Mouse (Mus musculus) liver, embryonic 16.5 days (tissue): ENCODE data around the gene Mrps14. TPM values are rescaled to one million over a fixed set of nuclear protein-coding genes. Genes with fewer than 3 reads are reported as not detected.

Experiments
- ATAC-seq: fragments of 200-750 bp; cut with Nextera tagmentation; 2 replicates; pipeline ENCODE4 v1.8.0; 2017; ENCODE audit warnings: low read depth, mild to moderate bottlenecking, moderate number of reproducible peaks, moderate library complexity
- H3K27ac ChIP-seq: fragments of 300-500 bp; sonication (generic); 2 replicates; pipeline ENCODE4 v1.5.1; 2014; ENCODE audit warnings: mild to moderate bottlenecking, low read length
- H3K27me3 ChIP-seq: fragments of 300-500 bp; sonication (generic); 2 replicates; pipeline ENCODE4 v1.6.1; 2014; ENCODE audit warnings: low read depth, low read length, mixed read lengths; ENCODE audit not compliant: control insufficient read depth, insufficient read depth
- H3K36me3 ChIP-seq: fragments of 300-500 bp; sonication (generic); 2 replicates; pipeline ENCODE4 v1.6.1; 2014; ENCODE audit warnings: mild to moderate bottlenecking; ENCODE audit not compliant: control insufficient read depth, insufficient read depth
- H3K4me1 ChIP-seq: fragments of 300-500 bp; sonication (generic); 2 replicates; pipeline ENCODE4 v1.6.1; 2014; ENCODE audit warnings: low read depth, low read length, mixed read lengths; ENCODE audit not compliant: control insufficient read depth
- H3K4me2 ChIP-seq: fragments of 300-500 bp; sonication (generic); 2 replicates; pipeline ENCODE4 v1.6.1; 2014; ENCODE audit warnings: low read depth, low read length, mixed read lengths
- H3K4me3 ChIP-seq: fragments of 300-500 bp; sonication (generic); 2 replicates; pipeline ENCODE4 v1.5.1; 2014; ENCODE audit warnings: low read depth, mild to moderate bottlenecking, low read length
- H3K9ac ChIP-seq: fragments of 300-500 bp; sonication (generic); 2 replicates; pipeline ENCODE4 v1.6.1; 2014; ENCODE audit warnings: low read depth, low read length
- H3K9me3 ChIP-seq: fragments of 300-500 bp; sonication (generic); replicated peaks from 2 replicates; pipeline ENCODE4 v1.6.1; 2016; ENCODE audit warnings: low read length; ENCODE audit not compliant: control insufficient read depth
- WGBS: fragments of 180-500 bp; shearing (Covaris S2); extraction: QIAGEN DNeasy Blood & Tissue Kit; methylation state at CpG from one replicate; pipeline ENCODE4 v1.1.7; 2014; ENCODE audit not compliant: insufficient replicate concordance; 5-methylcytosine and 5-hydroxymethylcytosine counted together
- polyA plus RNA-seq: library from polyadenylated mRNA; unstranded; fragments of >200 nt; fragmentation: Nextera tagmentation; extraction: Ambion mirVana; gene quantifications from 2 replicates; pipeline ENCODE4 v1.2.1, GENCODE M21; 2015

The Mrps14 gene
- polyA plus RNA-seq, 1 experiment from 2014 or later: 152 TPM

DNA sequence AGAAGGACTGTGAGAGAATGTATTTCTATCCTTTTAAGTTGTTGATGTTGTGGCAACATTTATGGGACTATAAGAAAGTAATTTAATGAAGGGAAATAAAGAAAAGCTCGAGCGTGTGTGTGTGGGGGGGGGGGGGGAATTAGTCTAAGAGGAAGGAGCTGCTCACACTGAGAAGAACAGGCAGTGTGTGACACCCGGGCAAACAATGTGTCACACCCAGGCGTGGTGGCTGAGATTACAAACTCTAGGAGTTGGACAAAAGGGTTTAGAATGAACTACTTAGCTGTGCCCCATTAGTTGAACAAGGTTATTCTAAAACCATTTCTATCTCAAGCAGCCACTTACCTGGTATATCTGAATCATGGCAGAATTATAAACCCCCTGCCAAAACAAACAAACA is 13.8 kb upstream of the Mrps14 start:
- H3K36me3 ChIP-seq: no peaks in the 10 kb centered on the region
- H3K4me1 ChIP-seq: no peaks in the 10 kb centered on the region
- WGBS: 38% methylated on average over 4 of the region's 4 CpGs
- ATAC-seq: no peak
- H3K9me3 ChIP-seq: no peaks in the 10 kb centered on the region
- H3K27me3 ChIP-seq: no peaks in the 10 kb centered on the region
- no peak overlapping the region for H3K4me2 ChIP-seq
- H3K27ac ChIP-seq: no peak overlapping the region
- no peak overlapping the region for H3K4me3 ChIP-seq
- no peak overlapping the region for H3K9ac ChIP-seq

DNA sequence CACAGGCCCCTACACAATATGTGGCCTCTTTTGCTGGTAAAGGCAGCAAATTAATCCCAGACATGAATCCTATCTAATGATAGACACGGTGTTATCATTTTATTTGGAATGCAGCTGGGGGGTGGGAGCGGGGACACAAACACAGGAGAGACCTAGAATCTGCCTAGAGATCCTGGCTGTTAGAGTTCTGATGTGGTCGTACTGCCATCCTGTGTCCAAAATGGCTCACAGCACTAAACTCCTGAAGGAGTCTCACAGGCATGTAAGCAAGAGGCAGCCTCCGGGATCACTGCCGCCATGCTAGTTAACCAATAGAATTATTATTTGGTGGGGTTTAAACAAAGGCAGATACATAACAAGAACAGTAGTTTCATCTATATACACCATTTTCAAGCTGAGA is 10.5 kb upstream of the Mrps14 start:
- Histone ChIP-seq H3K9me3 (no peaks in the 10 kb centered on the region), H3K27ac (no peak overlapping the region), H3K4me1 (no peaks in the 10 kb centered on the region), H3K9ac (no peak overlapping the region), H3K4me2 (no peak overlapping the region), H3K4me3 (no peak overlapping the region), H3K36me3 (no peaks in the 10 kb centered on the region), H3K27me3 (no peaks in the 10 kb centered on the region)
- 36% methylated on average over 5 of the region's 5 CpGs for WGBS
- no peak for ATAC-seq

DNA sequence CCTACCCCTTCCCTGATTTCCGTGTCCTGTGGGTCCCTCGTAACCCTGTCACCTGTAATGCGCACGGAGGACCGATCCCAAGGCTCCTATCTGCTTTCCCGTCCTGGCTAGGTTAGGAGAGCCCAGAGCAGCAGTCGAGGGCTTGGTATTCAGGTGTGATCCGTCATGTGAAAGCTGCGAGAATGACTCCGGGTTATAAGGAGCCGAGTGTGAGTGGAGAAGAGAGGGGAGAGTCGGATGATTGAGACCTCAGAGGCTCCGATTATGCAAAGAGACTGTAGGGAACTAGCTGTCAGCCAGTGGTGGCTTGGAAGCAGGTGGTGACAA is 285 bp downstream of the Mrps14 start:
- peak; percentile 15 for ATAC-seq
- 0% methylated on average over 13 of the region's 13 CpGs for WGBS
- peaks cover 2% of the 10 kb centered on the region for H3K36me3 ChIP-seq
- H3K4me3 ChIP-seq: peak overlapping the region; percentile 69
- H3K27me3 ChIP-seq: no peaks in the 10 kb centered on the region
- no peaks in the 10 kb centered on the region for H3K9me3 ChIP-seq
- H3K4me2 ChIP-seq: peak overlapping the region; percentile 88
- peaks cover 13% of the 10 kb centered on the region for H3K4me1 ChIP-seq
- peak overlapping the region; percentile 7 for H3K27ac ChIP-seq
- H3K9ac ChIP-seq: peak overlapping the region; percentile 61

DNA sequence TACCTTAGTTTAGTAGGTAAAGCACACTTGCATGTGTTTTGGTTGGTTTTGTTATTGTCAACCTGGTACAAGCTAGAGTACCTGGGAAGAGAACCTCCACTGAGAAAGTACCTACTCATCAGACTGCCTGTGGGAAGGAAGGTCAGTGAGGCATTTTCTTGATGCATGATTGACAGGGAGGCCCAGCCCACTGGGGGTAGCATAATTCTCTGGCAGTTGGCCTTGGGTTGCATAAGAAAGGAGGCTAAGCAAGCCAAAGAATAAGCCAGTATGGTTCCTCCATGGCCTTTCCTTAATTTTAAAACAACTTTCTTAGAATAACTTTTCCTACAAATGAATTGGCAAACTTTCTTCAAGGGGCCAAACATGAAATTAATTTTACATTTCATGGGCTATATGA is 10.5 kb downstream of the Mrps14 start:
- Histone ChIP-seq H3K27ac (no peak overlapping the region), H3K4me2 (no peak overlapping the region), H3K4me3 (no peak overlapping the region), H3K9ac (no peak overlapping the region), H3K27me3 (no peaks in the 10 kb centered on the region), H3K4me1 (peaks cover 3% of the 10 kb centered on the region), H3K36me3 (peaks cover 30% of the 10 kb centered on the region), H3K9me3 (no peaks in the 10 kb centered on the region)
- ATAC-seq: no peak

DNA sequence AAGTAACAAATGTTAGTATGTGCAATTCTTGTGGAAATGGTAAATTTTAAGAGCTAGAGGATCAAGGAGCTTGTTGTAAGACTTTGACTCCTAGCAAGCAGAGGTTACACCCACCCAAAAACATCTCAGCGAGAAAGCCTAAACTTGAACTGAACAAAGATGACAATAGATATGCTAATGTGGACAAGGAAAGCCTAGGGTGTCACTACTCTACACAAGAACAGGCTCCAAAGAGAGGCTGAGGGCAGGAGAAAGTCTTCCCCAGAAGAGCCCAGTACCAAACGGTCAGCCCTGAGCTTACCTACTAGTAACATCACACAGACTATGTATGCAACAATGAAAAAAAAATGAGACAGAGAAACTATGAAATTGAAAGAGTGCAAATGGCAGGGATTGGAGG is 14.8 kb downstream of the Mrps14 start:
- Histone ChIP-seq H3K27ac (no peak overlapping the region), H3K27me3 (no peaks in the 10 kb centered on the region), H3K9ac (no peak overlapping the region), H3K4me3 (no peak overlapping the region), H3K9me3 (no peaks in the 10 kb centered on the region), H3K4me2 (no peak overlapping the region), H3K4me1 (peaks cover 17% of the 10 kb centered on the region), H3K36me3 (peaks cover 9% of the 10 kb centered on the region)
- WGBS: 50% methylated on average over 2 of the region's 2 CpGs
- ATAC-seq: no peak

DNA sequence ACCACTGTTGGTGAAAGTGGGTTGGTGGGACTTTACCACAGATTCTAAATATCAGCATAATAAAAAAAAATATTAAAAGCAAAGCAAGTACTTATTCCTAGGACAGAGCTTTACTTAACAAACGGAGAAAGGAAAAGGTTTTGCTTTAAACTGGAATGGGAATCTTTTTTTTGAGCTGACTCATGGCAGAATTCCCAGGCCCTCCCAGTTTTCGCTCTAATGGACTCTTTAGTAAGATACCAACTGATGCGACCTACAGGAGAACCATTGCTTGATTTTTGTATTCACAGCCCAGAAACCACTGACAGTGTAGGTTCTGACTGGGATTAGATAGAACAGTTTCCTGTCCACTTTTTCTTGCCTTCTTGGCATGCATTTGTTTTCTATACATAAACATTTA is 15.6 kb downstream of the Mrps14 start:
- Histone ChIP-seq H3K4me1 (peaks cover 17% of the 10 kb centered on the region), H3K27me3 (no peaks in the 10 kb centered on the region), H3K9ac (no peak overlapping the region), H3K36me3 (peaks cover 4% of the 10 kb centered on the region; the same call in 1 of the 2 replicates), H3K4me3 (peak overlapping the region; percentile 82), H3K4me2 (peak overlapping the region; percentile 73), H3K27ac (no peak overlapping the region), H3K9me3 (no peaks in the 10 kb centered on the region)
- ATAC-seq: no peak
- 35% methylated on average over 3 of the region's 3 CpGs for whole genome bisulfite sequencing

DNA sequence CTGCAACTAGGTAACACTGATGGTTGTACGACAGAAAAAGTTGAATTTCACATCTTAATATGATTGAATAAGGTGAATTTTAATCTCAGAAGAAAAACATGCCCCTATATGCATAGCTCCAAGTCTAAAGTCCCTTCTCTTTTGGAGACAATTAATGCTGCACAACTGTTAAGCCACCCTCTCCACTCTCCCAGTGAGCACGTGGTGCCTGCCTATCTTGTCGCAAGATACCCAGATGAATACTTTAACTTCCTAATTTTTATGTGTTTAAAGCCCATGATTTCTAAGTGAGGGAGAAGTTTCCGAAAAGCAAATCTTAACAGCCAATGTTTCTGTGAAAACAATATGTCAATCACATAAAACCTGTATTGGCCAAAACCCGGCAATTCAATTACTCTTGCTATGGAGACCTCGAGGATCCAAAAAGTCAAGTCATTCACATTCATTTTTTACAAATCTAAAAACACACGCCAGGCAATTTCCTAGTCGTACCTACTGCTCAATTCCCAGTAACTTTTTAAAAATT is 16.6 kb downstream of the Mrps14 start:
- Histone ChIP-seq H3K4me1 (peaks cover 17% of the 10 kb centered on the region), H3K4me2 (peak overlapping the region; percentile 73), H3K36me3 (peaks cover 1% of the 10 kb centered on the region; the same call in 1 of the 2 replicates), H3K27ac (peak overlapping the region; percentile 97), H3K9ac (peak overlapping the region; percentile 92), H3K9me3 (no peaks in the 10 kb centered on the region), H3K27me3 (no peaks in the 10 kb centered on the region), H3K4me3 (peak overlapping the region; percentile 82)
- under 1% methylated on average over 8 of the region's 8 CpGs for WGBS
- no peak for ATAC-seq

DNA sequence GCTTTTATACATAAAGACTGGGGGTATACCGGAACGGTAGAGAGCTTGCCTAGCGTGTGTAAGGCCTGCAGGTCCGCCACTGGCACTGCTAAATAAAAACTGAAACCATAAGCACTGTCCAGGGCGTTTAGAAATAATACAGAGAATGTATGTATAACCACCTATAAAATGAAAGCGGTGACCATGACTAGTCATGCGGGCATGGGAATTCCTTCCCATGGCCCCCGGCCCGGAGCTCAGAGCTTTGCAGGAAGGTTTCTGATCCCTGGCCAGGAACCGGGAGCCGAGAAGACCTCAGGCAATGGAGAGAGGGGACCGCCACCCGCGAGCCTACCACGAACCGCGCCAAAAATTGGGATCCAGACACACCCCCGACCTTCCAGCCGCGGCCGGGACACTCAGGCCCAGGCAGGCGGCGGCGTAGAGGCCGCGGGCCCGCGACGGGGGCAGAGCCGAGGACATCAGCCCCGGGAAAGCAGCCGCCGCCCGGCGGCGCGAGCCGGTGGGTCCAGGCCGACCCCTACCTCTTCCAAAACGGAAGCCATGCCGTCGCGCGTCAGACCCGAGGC is 17.2 kb downstream of the Mrps14 start:
- Histone ChIP-seq H3K4me2 (peak overlapping the region; percentile 73), H3K27me3 (no peaks in the 10 kb centered on the region), H3K4me1 (peaks cover 17% of the 10 kb centered on the region), H3K36me3 (no peaks in the 10 kb centered on the region), H3K9ac (peak overlapping the region; percentile 92), H3K27ac (peak overlapping the region; percentile 97), H3K9me3 (no peaks in the 10 kb centered on the region), H3K4me3 (peak overlapping the region; percentile 82)
- peak; percentile 49 for ATAC-seq
- WGBS: under 1% methylated on average over 45 of the region's 45 CpGs

DNA sequence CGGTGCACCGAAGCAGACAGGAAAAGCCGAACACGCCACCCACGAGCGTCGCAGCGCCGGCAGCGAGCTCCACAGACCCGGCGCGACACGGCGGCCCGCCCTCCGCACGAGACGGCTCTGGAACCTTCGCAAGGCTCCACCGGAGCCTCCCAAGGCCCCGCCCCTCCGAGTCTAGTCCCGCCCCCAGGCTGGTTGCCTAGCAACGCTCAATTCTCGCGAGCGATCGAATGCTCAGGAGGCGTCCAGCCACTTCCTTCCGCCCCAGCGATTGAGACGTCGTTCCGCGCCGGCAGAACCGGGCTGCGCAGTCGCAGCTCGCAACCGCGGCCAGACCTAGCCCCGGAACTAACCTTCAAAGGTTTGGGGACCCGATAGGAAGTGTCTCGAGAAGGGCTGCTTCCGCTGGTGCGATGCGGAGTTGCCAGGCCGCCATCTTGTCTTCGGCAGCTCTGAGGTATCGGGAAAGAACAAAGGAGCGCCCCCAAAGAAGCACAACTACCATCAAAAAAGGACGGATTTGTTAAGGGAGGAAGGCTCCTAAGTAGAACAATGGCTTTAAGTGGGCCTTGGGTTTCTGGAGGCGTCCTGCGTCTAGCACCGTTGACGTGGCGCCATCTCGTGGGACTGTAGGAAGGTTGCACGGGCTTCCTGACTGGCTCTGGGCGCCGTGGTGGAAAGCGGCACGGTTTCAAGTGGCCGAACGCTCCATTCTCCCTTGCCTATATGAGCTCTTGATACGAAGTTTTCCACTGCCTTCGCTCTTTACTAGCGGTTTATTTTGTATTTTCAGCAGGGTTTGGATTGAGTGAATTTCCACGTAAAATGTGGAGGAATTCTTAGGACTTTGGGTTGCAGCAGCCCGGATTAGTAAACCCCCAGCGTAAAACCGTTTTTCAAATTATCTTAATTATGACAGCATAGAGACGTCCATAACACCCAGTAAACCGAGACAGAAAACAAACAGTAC is 18.0 kb downstream of the Mrps14 start, which contains the start of gene Cacybp:
TSS of gene Cacybp (minus strand) at position 173 of the 967 bp plus-strand sequence.
- Histone ChIP-seq H3K36me3 (no peaks in the 10 kb centered on the region), H3K4me2 (peak within 1 kb of the TSS; percentile 73), H3K27ac (peak within 1 kb of the TSS; percentile 97), H3K27me3 (no peaks in the 10 kb centered on the region), H3K9me3 (no peaks in the 10 kb centered on the region), H3K9ac (peak within 1 kb of the TSS; percentile 92), H3K4me1 (peaks cover 17% of the 10 kb centered on the region), H3K4me3 (peak within 1 kb of the TSS; percentile 82)
- peak; percentile 96 for ATAC-seq
- under 1% methylated on average over 76 of the region's 76 CpGs for WGBS
